Mouse (Mus musculus): ENCODE measurements around the gene Prdm15.

DNA sequence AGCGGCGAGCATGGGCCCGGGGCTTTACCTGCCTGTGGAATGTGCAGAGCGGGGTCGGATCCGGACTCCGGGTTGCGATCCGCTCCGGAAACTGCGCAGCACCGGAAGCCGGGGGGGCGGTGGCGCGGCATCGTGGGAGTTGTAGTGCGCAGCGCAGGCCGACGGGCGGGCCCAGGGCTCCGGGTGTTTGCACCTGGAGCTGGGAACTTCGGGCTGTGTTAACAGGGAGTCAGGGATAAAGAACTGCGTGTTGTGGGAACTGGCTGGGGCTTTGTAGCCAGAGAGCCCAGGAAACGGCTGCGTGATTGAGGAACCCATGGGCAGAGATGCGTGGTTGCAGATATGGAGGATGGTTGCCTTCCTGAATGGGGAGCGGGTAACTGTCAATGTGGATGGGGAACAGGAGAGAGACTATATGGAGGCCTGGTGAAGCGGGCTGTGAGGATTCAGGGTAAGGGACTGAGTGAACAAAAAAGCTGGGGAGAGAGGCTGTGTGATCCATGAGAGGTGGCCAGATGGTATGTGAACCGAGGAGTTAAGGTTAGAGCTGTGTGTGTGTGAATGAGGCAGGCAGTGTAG, at the start of gene Prdm15:
- no peak for TF ChIP-seq CTCF (IDR thresholded peaks at IDR 0.05)
- TF ChIP-seq EP300 (IDR thresholded peaks at IDR 0.05), result no peak
